Mouse (Mus musculus): ENCODE results near the gene Etv5.

DNA sequence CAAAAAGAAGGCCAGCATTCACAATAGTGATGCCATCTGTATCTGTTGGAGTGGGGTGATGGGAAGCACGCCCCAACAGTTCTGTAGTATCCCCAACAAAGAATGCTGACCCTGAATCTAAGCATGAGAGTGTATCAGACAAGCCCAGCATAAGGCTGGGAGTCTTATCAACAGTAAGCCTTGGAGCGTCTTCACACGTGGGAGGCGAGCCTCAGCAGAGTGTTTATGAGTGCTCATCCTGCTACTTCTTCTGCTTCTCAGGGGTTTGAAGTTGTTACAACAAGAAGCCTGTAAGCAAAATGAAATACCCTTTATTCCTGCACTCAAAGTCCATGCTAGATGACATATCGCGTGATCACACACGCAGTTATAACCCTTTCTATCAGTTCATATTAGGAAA, 72.4 kb downstream of the Etv5 start:
- TF ChIP-seq POLR2A (IDR thresholded peaks at IDR 0.05; ENCODE audit: borderline replicate concordance, extremely low read depth, low read depth, low read length) (no peak), CTCF (IDR thresholded peaks at IDR 0.05; ENCODE audit: insufficient read depth, low read length) (no peak)

All from lung, adult 2 months (tissue).